Mouse (Mus musculus): ENCODE measurements around the gene Nrsn2.

Nrsn2 gene

GRCm38 (mm10) chr2:152376345-152376741 is at the start of gene Nrsn2:
TSS of gene Nrsn2 (minus strand) at chr2:152376638.
- H3K27me3 ChIP-seq (ENCODE audit: insufficient read depth, low read length): peaks cover 4% of the 10 kb centered on the region
- no peaks in the 10 kb centered on the region for H3K9me3 ChIP-seq (ENCODE audit: low read length)
- TF ChIP-seq POU5F1 (IDR thresholded peaks at IDR 0.05; ENCODE audit: borderline replicate concordance, low read length) (no peak), NANOG (IDR thresholded peaks at IDR 0.05; ENCODE audit: borderline replicate concordance, low read length) (no peak)
- H3K4me3 ChIP-seq (replicated peaks; ENCODE audit: low read length): peak within 1 kb of the TSS; percentile 67
- no peaks in the 10 kb centered on the region for H3K36me3 ChIP-seq (ENCODE audit: insufficient read depth, low read length)
- peaks cover 52% of the 10 kb centered on the region for H3K4me1 ChIP-seq (replicated peaks; ENCODE audit: low read depth, low read length)

GRCm38 (mm10) chr2:152415786-152416185 is 39.3 kb upstream of the Nrsn2 start:
- Histone ChIP-seq H3K4me1 (replicated peaks; ENCODE audit: low read depth, low read length) (peaks cover 29% of the 10 kb centered on the region), H3K27me3 (ENCODE audit: insufficient read depth, low read length) (no peaks in the 10 kb centered on the region), H3K36me3 (ENCODE audit: insufficient read depth, low read length) (peaks cover 13% of the 10 kb centered on the region), H3K9me3 (ENCODE audit: low read length) (peaks cover 34% of the 10 kb centered on the region), H3K4me3 (replicated peaks; ENCODE audit: low read length) (0 out of 2 replicates have a peak overlapping the region, but pooled peaks have one; percentile 92)
- TF ChIP-seq NANOG (IDR thresholded peaks at IDR 0.05; ENCODE audit: borderline replicate concordance, low read length): no peak
- no peak for TF ChIP-seq CTCF (conservative IDR thresholded peaks at IDR 0.05; ENCODE audit: low read length)
- TF ChIP-seq POU5F1 (IDR thresholded peaks at IDR 0.05; ENCODE audit: borderline replicate concordance, low read length): no peak

GRCm38 (mm10) chr2:152415287-152415686 is 38.8 kb upstream of the Nrsn2 start, which contains the start of gene 6820408C15Rik:
TSS of gene 6820408C15Rik (plus strand) at chr2:152415587.
- peaks cover 13% of the 10 kb centered on the region for H3K36me3 ChIP-seq (ENCODE audit: insufficient read depth, low read length)
- peaks cover 30% of the 10 kb centered on the region for H3K9me3 ChIP-seq (ENCODE audit: low read length)
- H3K27me3 ChIP-seq (ENCODE audit: insufficient read depth, low read length): no peaks in the 10 kb centered on the region
- peak within 1 kb of the TSS; percentile 92 for H3K4me3 ChIP-seq (replicated peaks; ENCODE audit: low read length)
- H3K4me1 ChIP-seq (replicated peaks; ENCODE audit: low read depth, low read length): peaks cover 34% of the 10 kb centered on the region
- TF ChIP-seq CTCF (conservative IDR thresholded peaks at IDR 0.05; ENCODE audit: low read length) (no peak), POU5F1 (IDR thresholded peaks at IDR 0.05; ENCODE audit: borderline replicate concordance, low read length) (no peak), NANOG (IDR thresholded peaks at IDR 0.05; ENCODE audit: borderline replicate concordance, low read length) (no peak)

GRCm38 (mm10) chr2:152414591-152415165 is 38.2 kb upstream of the Nrsn2 start, which contains the start of gene Zcchc3:
TSS of gene Zcchc3 (minus strand) at chr2:152415027.
- Histone ChIP-seq H3K4me1 (replicated peaks; ENCODE audit: low read depth, low read length) (peaks cover 40% of the 10 kb centered on the region), H3K36me3 (ENCODE audit: insufficient read depth, low read length) (peaks cover 13% of the 10 kb centered on the region), H3K9me3 (ENCODE audit: low read length) (peaks cover 24% of the 10 kb centered on the region), H3K27me3 (ENCODE audit: insufficient read depth, low read length) (no peaks in the 10 kb centered on the region), H3K4me3 (replicated peaks; ENCODE audit: low read length) (peak within 1 kb of the TSS; percentile 92)
- TF ChIP-seq NANOG (IDR thresholded peaks at IDR 0.05; ENCODE audit: borderline replicate concordance, low read length) (no peak), CTCF (conservative IDR thresholded peaks at IDR 0.05; ENCODE audit: low read length) (no peak), POU5F1 (IDR thresholded peaks at IDR 0.05; ENCODE audit: borderline replicate concordance, low read length) (no peak)

GRCm38 (mm10) chr2:152413765-152414584 is 37.5 kb upstream of the Nrsn2 start:
- no peaks in the 10 kb centered on the region for H3K27me3 ChIP-seq (ENCODE audit: insufficient read depth, low read length)
- TF ChIP-seq CTCF (conservative IDR thresholded peaks at IDR 0.05; ENCODE audit: low read length) (no peak), POU5F1 (IDR thresholded peaks at IDR 0.05; ENCODE audit: borderline replicate concordance, low read length) (no peak), NANOG (IDR thresholded peaks at IDR 0.05; ENCODE audit: borderline replicate concordance, low read length) (no peak)
- H3K9me3 ChIP-seq (ENCODE audit: low read length): peaks cover 20% of the 10 kb centered on the region
- H3K4me1 ChIP-seq (replicated peaks; ENCODE audit: low read depth, low read length): peaks cover 45% of the 10 kb centered on the region
- H3K4me3 ChIP-seq (replicated peaks; ENCODE audit: low read length): peak overlapping the region; percentile 92
- peaks cover 13% of the 10 kb centered on the region for H3K36me3 ChIP-seq (ENCODE audit: insufficient read depth, low read length)

- H3K4me1 ChIP-seq (replicated peaks; ENCODE audit: low read depth, low read length): peaks cover 45% of the 10 kb centered on the region
- H3K27me3 ChIP-seq (ENCODE audit: insufficient read depth, low read length): no peaks in the 10 kb centered on the region
- peaks cover 13% of the 10 kb centered on the region for H3K36me3 ChIP-seq (ENCODE audit: insufficient read depth, low read length)
- peak overlapping the region; percentile 92 for H3K4me3 ChIP-seq (replicated peaks; ENCODE audit: low read length)
- H3K9me3 ChIP-seq (ENCODE audit: low read length): peaks cover 20% of the 10 kb centered on the region
- TF ChIP-seq POU5F1 (IDR thresholded peaks at IDR 0.05; ENCODE audit: borderline replicate concordance, low read length): no peak
- TF ChIP-seq NANOG (IDR thresholded peaks at IDR 0.05; ENCODE audit: borderline replicate concordance, low read length): no peak
- no peak for TF ChIP-seq CTCF (conservative IDR thresholded peaks at IDR 0.05; ENCODE audit: low read length)
Measured at GRCm38 (mm10) chr2:152413158-152413764, 36.8 kb upstream of the Nrsn2 start.

- Histone ChIP-seq H3K27me3 (ENCODE audit: insufficient read depth, low read length) (no peaks in the 10 kb centered on the region), H3K4me3 (replicated peaks; ENCODE audit: low read length) (peak overlapping the region; percentile 92), H3K9me3 (ENCODE audit: low read length) (peaks cover 20% of the 10 kb centered on the region), H3K4me1 (replicated peaks; ENCODE audit: low read depth, low read length) (peaks cover 45% of the 10 kb centered on the region), H3K36me3 (ENCODE audit: insufficient read depth, low read length) (peaks cover 13% of the 10 kb centered on the region)
- TF ChIP-seq POU5F1 (IDR thresholded peaks at IDR 0.05; ENCODE audit: borderline replicate concordance, low read length) (no peak), CTCF (conservative IDR thresholded peaks at IDR 0.05; ENCODE audit: low read length) (no peak), NANOG (IDR thresholded peaks at IDR 0.05; ENCODE audit: borderline replicate concordance, low read length) (no peak)
Measured at GRCm38 (mm10) chr2:152412526-152413157, 36.2 kb upstream of the Nrsn2 start.

- H3K4me1 ChIP-seq (replicated peaks; ENCODE audit: low read depth, low read length): peaks cover 52% of the 10 kb centered on the region
- TF ChIP-seq POU5F1 (IDR thresholded peaks at IDR 0.05; ENCODE audit: borderline replicate concordance, low read length) (no peak), CTCF (conservative IDR thresholded peaks at IDR 0.05; ENCODE audit: low read length) (no peak)
- H3K9me3 ChIP-seq (ENCODE audit: low read length): peaks cover 13% of the 10 kb centered on the region
- no peaks in the 10 kb centered on the region for H3K27me3 ChIP-seq (ENCODE audit: insufficient read depth, low read length)
- H3K36me3 ChIP-seq (ENCODE audit: insufficient read depth, low read length): peaks cover 13% of the 10 kb centered on the region
- peak overlapping the region; percentile 92 for H3K4me3 ChIP-seq (replicated peaks; ENCODE audit: low read length)
Measured at GRCm38 (mm10) chr2:152411471-152411870, 35.0 kb upstream of the Nrsn2 start.
